Mouse (Mus musculus) mature B cell (primary cell): ENCODE data around the gene Noc3l.

Experiments used
- in situ Hi-C: fragments of 300-500 bp; cut with MboI; formaldehyde crosslinking; loops from 2 replicates; pipeline ENCODE4 v1.14.3; 2019

Noc3l gene

GRCm38 (mm10) chr19:38818766-38819426 is at the start of gene Noc3l:
TSS of gene Noc3l (minus strand) at chr19:38819237.
- in situ Hi-C loops, result no loop called here

- in situ Hi-C loops, result no loop called here
Measured at GRCm38 (mm10) chr19:38862523-38862922, 43.5 kb upstream of the Noc3l start.

GRCm38 (mm10) chr19:38858224-38858623 is 39.2 kb upstream of the Noc3l start:
- in situ Hi-C loops, result no loop called here

- in situ Hi-C loops, result no loop called here
Measured at GRCm38 (mm10) chr19:38846373-38846772, 27.3 kb upstream of the Noc3l start.

GRCm38 (mm10) chr19:38844817-38845216 is 25.8 kb upstream of the Noc3l start:
- in situ Hi-C loops, result no loop called here

- in situ Hi-C loops, result no loop called here
Measured at GRCm38 (mm10) chr19:38837171-38837641, 18.2 kb upstream of the Noc3l start.

GRCm38 (mm10) chr19:38836438-38837170 is 17.6 kb upstream of the Noc3l start, which contains the start of gene Tbc1d12:
TSS of gene Tbc1d12 (plus strand) at chr19:38836579.
- in situ Hi-C loops, result no loop called here

- in situ Hi-C loops, result no loop called here
Measured at GRCm38 (mm10) chr19:38836084-38836437, 17.0 kb upstream of the Noc3l start.

- in situ Hi-C loops, result no loop called here
Measured at GRCm38 (mm10) chr19:38833224-38833623, 14.2 kb upstream of the Noc3l start.

GRCm38 (mm10) chr19:38820186-38820804 is 1.3 kb upstream of the Noc3l start:
- in situ Hi-C loops, result no loop called here

- in situ Hi-C loops, result no loop called here
Measured at GRCm38 (mm10) chr19:38819427-38819802, 378 bp upstream of the Noc3l start.

- in situ Hi-C loops, result no loop called here
Measured at GRCm38 (mm10) chr19:38818191-38818590, 846 bp downstream of the Noc3l start.

GRCm38 (mm10) chr19:38798801-38799200 is 20.2 kb downstream of the Noc3l start:
- in situ Hi-C loops, result no loop called here

- in situ Hi-C loops, result no loop called here
Measured at GRCm38 (mm10) chr19:38798291-38798690, 20.7 kb downstream of the Noc3l start.

GRCm38 (mm10) chr19:38796546-38796945 is 22.5 kb downstream of the Noc3l start:
- in situ Hi-C loops, result no loop called here

- in situ Hi-C loops, result no loop called here
Measured at GRCm38 (mm10) chr19:38793563-38794045, 25.4 kb downstream of the Noc3l start.

- in situ Hi-C loops, result no loop called here
Measured at GRCm38 (mm10) chr19:38787756-38788155, 31.3 kb downstream of the Noc3l start.

- in situ Hi-C loops, result no loop called here
Measured at GRCm38 (mm10) chr19:38783542-38783941, 35.5 kb downstream of the Noc3l start.

GRCm38 (mm10) chr19:38778805-38779204 is 40.2 kb downstream of the Noc3l start:
- in situ Hi-C loops, result no loop called here

GRCm38 (mm10) chr19:38775548-38775947 is 43.5 kb downstream of the Noc3l start:
- in situ Hi-C loops, result no loop called here

- in situ Hi-C loops, result no loop called here
Measured at GRCm38 (mm10) chr19:38766306-38766705, 52.7 kb downstream of the Noc3l start.

GRCm38 (mm10) chr19:38760441-38760840 is 58.6 kb downstream of the Noc3l start:
- in situ Hi-C loops, result no loop called here
